Mouse (Mus musculus) left cerebral cortex, adult 8-10 months (tissue): ENCODE results near the gene Gm49361. TPM values are rescaled to one million over a fixed set of nuclear protein-coding genes. Genes with fewer than 3 reads are reported as not detected.
A peak's percentile ranks its signal among the peaks of the same experiment; 100 is the strongest.
"Not testable (repeated sequence)": the region's sequence is repeated elsewhere in the genome, so short reads cannot be mapped to it uniquely, and the experiment has no call there.

Source experiments
- DNase-seq, 2 experiments: peaks; one replicate each; pipeline ENCODE4 v3.0.0; 2022; ENCODE audit warnings: low spot score in 2 of 2
- total RNA-seq, 4 experiments: library from RNA; stranded (reverse); gene quantifications; 2 replicates each; pipeline ENCODE4 v1.2.4; 2022

The Gm49361 gene
- total RNA-seq, 4 experiments from 2014 or later, result 1.0 TPM; not detected in 3

GRCm38 (mm10) chr14:57691316-57691715, 54.6 kb downstream of the Gm49361 start:
- DNase-seq, result no peak

- DNase-seq, result no peak
Observed at GRCm38 (mm10) chr14:57690681-57691080, 55.2 kb downstream of the Gm49361 start.

GRCm38 (mm10) chr14:57688066-57688465, 57.8 kb downstream of the Gm49361 start:
- DNase-seq, result not testable (repeated sequence)

- no peak for DNase-seq
Observed at GRCm38 (mm10) chr14:57687441-57687840, 58.5 kb downstream of the Gm49361 start.

- DNase-seq, result no peak
Observed at GRCm38 (mm10) chr14:57686647-57687046, 59.3 kb downstream of the Gm49361 start.

GRCm38 (mm10) chr14:57684579-57684978, 61.3 kb downstream of the Gm49361 start:
- no peak for DNase-seq

- DNase-seq, result no peak
Observed at GRCm38 (mm10) chr14:57682751-57683150, 63.2 kb downstream of the Gm49361 start.

GRCm38 (mm10) chr14:57679958-57680535, 65.9 kb downstream of the Gm49361 start:
- DNase-seq, result peak; percentile 48 to 80

- DNase-seq, result no peak
Observed at GRCm38 (mm10) chr14:57679523-57679922, 66.4 kb downstream of the Gm49361 start.

GRCm38 (mm10) chr14:57675481-57675880, 70.4 kb downstream of the Gm49361 start:
- no peak for DNase-seq

GRCm38 (mm10) chr14:57665628-57665950, 80.3 kb downstream of the Gm49361 start:
- DNase-seq, result no peak

GRCm38 (mm10) chr14:57664822-57665627, 80.9 kb downstream of the Gm49361 start, which contains the start of gene Xpo4:
Gene Xpo4 (minus strand): TSS chr14:57665430.
- peak; percentile 72 to 76 for DNase-seq

- DNase-seq, result no peak
Observed at GRCm38 (mm10) chr14:57664311-57664821, 81.5 kb downstream of the Gm49361 start.

- no peak for DNase-seq
Observed at GRCm38 (mm10) chr14:57663630-57664029, 82.3 kb downstream of the Gm49361 start.

GRCm38 (mm10) chr14:57658301-57658700, 87.6 kb downstream of the Gm49361 start:
- DNase-seq, result no peak

GRCm38 (mm10) chr14:57657500-57657899, 88.4 kb downstream of the Gm49361 start:
- no peak for DNase-seq

GRCm38 (mm10) chr14:57656519-57656918, 89.4 kb downstream of the Gm49361 start:
- not testable (repeated sequence) for DNase-seq

- no peak for DNase-seq
Observed at GRCm38 (mm10) chr14:57649501-57649900, 96.4 kb downstream of the Gm49361 start.

GRCm38 (mm10) chr14:57646155-57646554, 99.7 kb downstream of the Gm49361 start:
- no peak for DNase-seq

GRCm38 (mm10) chr14:57639153-57639552, 106.8 kb downstream of the Gm49361 start:
- no peak for DNase-seq

- no peak for DNase-seq
Observed at GRCm38 (mm10) chr14:57634141-57634540, 111.8 kb downstream of the Gm49361 start.

GRCm38 (mm10) chr14:57629595-57629994, 116.3 kb downstream of the Gm49361 start:
- DNase-seq, result no peak

- no peak for DNase-seq
Observed at GRCm38 (mm10) chr14:57622934-57623333, 123.0 kb downstream of the Gm49361 start.
